Mouse (Mus musculus) retina, postnatal 7 days (tissue): ENCODE data around the gene Fgfr2.

ENCODE experiments used
- DNase-seq: peaks from one replicate; pipeline ENCODE4 v3.0.0-alpha.2; 2012; ENCODE audit warnings: low read depth, low spot score

Fgfr2 gene

DNA sequence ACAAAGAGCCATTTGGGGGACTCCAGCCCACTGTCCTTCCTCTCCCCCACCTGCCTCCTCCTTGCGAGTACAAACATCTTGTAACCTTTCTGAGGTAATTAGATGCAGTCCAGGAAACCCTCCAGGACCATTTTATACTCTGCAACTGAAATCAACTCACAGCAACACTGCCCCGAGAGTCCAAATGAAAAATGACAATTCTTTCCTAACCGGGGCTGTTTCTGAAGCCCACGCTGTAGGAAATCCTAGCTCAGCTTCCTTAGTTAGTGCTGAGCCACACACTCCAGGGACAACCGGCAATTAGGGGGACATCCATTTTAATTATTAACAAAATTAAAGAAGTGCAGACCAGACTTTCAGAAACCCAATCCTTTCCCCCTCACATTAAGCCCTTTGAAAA, 2863.1 kb downstream of the Fgfr2 start:
- no peak for DNase-seq

DNA sequence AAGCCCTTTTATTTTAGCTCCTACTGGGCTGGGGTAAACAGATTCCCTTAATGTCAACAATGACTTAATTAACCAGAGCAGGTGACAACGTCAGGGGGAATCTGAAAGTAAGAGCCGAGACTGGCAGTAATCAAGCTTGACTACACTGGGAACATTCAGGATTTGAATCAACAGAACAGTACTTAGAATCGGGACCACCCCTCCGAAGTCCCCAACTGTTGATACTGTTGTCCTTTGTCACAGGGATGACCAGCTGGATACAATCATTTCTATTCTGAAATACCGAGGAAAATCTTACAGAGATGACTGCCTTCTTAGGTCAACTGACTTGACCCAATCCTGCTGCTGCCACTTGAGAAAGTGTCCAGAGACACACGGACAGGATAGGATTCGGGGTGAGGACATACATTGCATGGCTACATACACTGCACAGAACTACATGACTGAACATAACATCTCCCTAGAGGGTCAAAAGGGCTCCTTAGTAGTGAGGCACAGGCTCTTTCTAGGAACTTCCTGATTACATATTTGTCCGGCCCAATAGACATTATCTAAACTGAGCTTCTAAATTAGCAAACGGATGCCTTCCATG, 2864.3 kb downstream of the Fgfr2 start:
- no peak for DNase-seq

DNA sequence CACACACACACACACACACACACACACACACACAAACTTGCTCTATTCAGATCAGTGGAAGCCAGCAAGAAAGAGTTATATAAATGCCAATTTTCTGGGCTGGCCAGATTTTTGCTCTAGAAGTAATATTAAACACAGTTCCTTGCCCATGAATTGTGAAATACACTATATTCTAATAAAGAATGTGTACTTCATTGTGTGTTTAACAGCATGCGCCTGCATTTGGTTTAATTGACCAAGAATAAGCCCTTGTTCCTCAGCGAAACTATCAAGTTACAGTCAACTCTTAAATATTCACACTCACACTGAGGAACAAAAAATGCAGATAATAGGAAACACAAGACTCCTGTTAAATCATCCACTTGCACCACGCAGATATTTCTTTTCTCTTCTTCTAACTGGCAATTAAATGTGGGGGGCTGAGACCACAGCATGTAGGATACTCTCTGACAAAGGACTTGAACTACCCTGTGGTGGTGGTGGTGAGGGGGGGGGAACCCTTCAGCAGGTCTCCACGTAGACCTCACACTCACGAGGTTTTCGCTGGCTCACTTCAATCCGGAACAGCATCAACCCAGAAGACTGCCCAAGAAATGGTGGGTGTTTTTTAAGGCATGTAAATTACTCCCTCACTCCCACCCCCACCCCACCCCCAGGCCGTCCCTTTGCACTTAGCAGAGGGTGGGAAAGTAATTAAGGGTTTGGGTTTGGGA, 2865.0 kb downstream of the Fgfr2 start:
- no peak for DNase-seq

DNA sequence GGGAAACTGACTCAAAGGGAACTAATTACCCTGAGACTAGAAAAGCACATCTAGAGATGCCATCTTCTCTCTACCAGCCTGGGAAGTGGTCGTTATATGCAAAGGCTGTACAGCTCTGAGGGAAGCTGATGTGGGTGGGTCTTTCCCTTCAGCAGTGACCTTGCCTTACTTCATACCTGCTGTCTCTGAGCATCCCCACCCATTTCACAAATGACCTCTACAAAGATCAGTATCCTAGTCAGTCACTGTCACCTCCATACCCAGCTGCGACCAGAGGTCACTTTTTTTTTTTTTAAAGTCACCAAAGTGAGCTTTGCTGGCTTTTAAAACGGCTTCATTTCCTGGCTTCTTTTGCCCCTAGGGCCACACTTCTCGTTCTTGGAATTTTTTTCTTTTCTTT, 2869.9 kb downstream of the Fgfr2 start:
- DNase-seq: no peak

DNA sequence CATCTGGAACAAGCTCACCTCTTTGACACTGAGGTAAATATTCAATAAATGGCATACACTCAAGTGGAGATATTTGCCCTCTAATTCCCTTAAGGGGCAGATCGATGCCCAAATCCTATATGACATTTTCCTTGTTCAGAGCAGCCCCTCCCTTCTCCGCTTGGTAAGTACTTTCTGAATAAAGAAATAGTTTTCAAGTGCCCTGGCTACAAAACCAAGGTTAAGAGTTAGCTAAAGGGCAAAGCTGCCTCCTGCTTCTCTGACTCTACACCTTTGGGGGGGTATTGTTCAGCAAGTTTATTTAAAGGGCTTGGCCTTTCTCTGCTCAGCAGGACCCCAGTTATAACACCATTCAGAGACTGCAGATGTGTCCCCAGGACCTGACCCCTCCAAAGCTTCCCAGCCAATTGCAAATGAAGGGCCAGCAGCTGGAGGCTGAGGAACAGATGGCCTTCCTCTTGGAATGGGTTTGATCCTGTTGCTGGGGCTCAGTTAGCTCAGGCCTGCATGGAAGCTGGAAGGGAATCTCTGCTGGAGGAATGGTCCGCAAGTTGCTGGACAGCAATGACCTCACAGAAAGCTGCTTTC, 2871.1 kb downstream of the Fgfr2 start:
- no peak for DNase-seq

DNA sequence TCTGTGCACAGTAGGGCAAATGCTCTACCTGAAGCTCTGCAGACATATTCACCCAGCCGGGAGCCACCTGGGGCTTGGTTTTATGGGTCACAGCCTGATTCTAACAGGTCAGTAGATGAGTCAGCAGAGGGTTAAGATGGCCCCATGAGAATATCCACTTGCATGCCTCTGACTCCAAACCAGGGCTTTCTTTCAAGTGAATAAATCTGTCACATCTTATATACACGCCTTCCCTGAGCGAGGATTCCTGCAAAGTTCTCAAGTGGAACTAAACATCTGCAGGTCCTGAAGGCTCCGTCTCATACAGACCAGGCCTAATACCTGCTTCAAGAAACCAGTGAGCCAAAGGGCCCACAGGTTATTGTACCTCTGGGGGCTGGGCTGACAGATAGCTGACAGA, 2872.2 kb downstream of the Fgfr2 start:
- no peak for DNase-seq

DNA sequence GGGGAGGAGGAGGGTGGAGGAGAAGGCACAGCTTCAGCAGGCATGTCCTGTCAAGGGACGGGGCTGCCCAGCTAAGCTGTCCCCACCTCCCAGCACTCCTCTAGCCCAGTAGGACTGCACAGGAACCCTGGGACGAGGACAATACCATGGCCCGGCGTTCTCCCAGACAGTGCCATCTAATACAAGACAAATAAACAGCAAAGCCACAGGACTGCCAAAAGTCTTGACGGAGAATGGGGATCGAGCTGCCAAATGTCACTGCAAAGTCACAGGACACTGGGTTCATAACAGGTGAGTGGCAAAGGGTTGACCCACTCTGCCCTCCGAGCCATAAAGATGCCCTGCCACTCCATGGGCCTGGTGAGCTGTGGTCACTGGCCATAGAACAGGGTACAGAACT, 2874.7 kb downstream of the Fgfr2 start:
- no peak for DNase-seq

DNA sequence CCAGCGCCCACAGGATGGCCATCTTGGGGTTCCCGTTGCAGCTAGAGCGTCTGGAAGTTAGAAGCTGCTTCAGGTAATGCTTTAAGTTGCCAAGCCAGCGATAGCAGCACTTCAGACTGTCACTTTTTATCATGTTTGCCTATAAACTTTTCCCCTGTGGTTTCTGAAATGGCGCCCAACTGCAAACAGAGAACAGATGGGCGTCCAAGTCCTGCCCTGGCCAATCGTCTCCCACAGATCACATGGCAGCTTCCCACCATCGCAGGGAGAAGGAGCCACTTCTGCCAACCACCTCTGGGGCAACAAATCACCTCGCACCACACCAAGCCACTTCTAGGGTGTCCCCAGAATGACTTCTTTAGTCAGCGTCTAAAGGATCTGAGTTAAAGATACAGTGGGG, 2875.3 kb downstream of the Fgfr2 start:
- no peak for DNase-seq

DNA sequence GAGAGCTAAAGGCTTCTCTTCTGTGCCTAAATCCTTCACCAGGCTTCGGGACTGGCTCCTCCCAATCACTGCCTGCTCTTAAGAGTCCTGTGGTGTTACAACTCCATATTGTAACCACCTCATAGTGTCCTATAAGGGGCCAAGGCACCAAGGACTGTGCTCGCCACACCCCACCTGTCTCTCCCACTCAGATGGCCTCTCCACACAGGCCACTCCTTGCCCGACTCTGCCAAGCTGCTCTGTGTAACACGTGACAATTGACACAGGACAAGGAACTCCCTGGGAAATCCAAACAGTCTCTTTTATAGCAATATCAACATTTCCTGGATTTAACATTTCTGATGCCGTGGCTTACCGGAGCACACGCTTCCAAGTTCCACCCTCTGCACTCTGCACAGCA, 2876.7 kb downstream of the Fgfr2 start:
- no peak for DNase-seq

DNA sequence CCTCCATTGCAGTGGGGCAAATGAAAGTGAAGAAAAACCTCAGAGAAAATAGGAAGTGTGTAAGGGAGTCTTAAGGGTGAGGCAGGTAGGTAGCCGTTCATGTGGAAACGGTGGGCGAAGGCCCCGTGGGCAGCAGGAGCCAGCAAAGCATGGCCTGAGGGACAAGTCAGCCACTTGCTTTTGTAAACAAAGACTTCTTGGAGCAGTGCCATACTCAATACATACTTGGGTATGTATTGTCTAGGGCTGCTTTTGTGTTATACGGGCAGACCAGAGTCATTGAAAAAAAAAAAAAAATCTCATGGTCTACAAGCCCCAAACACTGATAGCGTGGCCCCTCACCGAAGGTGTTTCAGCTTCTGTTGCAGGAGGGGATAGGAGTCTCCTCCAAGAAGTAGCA, 2878.6 kb downstream of the Fgfr2 start:
- no peak for DNase-seq

DNA sequence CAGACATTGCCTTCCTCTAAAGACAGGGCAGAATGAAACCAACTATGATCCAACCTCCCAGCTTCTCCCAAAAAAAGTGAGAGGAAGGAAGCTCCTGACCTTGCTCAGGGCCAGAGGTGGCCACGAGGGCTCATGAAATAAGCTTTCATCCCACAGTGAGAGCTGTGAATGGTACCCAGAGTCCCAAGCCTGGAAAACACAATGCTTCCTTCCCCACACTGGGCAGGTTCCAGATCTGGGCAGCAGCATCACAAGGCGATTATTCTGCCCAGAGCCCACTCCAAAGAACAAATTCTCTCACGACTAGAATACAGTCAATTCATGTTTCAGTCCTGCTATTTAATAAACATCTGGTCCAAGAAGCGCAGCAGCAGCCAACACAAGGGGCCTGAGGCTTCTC, 2879.3 kb downstream of the Fgfr2 start:
- no peak for DNase-seq

DNA sequence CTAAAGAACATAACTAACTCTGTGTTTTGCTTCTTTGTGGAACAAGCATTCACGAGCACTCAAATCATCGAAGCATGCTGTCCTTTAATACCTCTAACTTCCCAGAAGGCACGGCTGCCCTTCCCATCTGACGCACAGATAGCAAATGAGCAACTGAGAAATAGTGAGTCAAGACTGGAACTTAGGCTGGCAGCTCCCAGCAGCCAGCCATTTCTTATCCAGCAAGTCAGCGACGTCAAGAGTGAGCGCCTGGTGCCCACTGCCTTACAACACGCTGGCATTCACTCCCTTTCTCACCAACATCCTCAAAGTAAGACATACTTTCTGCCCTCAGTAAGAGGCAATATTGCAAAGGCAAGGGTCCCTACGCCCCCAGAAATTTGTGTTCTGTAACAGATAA, 2883.0 kb downstream of the Fgfr2 start:
- DNase-seq: no peak

DNA sequence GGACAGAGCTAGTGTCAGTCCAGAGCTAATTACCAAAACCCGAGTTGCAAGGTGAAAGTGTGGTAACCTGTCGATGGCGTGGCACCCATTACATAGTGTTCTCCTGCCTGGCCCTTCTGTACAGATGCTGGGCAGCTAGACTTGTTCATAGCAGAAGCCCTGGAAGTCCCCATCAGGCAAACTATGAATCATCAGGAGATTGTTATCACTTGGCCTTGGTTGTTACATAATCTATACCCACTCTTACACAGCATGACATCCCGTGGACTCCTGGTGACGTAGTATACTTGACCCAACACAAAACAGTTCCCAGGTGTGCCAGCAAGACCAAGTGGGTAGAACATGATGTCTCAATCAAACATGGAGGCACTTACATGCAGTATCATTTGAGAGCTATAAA, 2885.9 kb downstream of the Fgfr2 start:
- DNase-seq: no peak

DNA sequence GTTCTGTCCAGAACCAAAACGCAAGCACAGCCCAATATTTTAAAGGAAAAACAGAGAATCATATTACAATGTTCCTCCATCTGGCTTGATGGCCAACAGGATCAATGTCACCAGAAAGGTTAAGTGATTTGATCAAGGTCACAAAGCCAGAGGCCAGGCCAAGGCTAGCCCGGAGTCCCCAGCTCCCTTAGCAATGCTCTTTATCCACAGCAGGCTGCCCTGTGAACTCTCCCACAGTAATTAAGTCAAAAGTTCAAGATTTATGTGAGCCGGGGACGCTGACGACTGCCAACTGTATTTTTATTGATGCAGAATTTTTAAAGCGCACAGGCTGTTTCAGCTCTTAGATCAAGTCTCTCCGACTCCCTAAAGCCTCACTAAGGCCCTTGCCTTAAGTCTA, 2889.4 kb downstream of the Fgfr2 start:
- DNase-seq: no peak

DNA sequence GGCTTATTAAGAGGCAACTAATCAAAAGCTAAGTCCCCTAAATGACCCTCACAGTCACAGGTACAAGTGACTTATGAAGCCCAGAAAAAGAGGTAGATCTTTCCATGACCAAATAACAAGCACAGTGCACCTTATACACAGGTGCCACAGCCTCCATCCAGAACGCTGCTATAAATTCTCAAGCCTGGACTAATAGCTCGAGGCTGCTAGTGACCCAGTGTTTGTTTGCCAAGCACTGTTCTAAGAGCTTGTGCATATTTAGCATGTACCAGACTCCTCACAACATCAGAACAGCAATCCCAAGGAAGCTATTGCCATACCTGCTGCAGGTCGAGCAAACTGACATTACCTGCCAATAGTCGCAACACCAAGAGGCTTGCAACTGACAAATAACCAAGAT, 2893.1 kb downstream of the Fgfr2 start:
- DNase-seq: no peak

DNA sequence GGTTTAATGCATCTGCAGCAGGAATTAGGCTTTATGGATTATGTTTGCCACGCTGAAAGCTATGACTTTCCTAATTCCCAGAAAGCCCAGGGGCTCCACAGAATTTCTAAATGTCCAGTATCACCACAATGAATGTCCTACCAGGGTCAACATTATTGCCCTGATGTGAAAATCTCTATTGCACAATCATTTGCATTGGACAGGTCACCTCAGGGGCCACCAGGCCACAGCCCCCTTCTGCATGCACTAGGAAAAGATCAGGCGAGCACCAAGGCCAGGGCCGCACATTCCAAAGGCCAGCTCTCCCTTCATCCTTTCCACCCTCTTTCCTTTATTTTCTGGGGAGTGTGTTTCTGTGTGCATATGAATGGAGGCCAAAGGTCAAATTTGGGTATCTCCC, 2897.9 kb downstream of the Fgfr2 start:
- DNase-seq: no peak

DNA sequence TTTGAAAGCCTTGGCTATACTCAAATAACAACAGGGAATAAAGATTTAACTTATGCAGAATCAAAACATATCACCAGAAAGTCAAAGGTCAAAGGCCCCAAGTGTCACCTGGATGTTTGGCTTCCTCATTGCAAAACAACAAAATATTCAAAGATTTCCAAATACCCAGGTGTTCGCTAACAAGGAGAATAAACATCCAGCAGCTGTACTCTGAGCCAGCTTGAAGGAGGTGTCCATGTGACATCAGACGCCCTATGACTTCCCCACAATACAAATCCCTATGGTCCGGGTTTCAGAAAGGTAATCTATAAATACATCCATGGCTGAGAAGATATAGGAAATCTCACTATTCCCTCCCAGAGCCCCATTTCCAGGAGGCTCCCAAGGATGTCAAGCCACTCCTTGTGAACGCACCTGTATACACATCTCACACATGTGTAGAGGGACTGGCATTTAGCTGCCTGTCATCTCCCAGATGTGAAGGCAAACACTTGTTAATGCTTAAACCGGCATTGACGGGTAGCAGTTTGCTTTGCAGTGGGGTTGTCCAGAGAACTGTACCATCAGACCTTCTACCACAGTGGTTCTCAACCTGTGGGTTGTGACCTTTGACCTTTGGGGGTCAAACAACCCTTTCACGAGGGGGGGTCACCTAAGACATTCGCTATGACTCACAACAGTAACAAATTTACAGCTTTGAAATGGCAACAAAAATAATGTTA, 2900.4 kb downstream of the Fgfr2 start:
- DNase-seq: no peak

DNA sequence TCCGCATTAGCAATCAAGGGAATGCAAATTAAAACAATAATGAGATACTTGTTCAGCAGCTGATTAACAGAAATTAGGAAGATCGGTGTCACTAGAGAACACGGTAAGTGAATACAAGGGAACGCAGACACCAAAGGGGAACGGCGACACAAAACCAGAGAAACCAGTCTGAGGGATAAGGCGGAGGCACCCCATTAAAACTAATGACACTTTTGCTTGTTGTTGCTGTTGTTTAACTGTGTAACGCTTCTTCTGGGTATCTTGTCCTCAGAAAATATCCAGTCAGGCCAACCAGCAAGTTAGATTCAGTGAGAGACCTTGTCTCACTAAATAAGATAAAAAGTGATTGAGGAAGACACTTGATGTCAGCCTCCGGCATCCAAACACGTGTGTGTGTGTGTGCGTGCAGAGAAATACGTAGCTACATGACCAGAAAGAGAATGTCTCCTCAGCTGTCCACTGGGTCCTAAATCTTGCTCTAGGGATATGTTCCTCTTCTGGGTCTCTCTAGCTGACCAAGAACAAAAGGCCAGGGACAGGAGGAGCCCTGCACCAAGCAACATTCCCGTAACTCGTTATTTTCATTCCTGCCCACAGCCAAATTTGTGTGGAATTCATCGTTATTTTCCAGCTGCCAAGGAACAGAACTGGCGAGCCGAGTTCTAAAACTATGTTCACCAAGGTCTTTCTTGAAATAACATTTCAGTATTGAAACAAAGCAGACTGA, 2901.3 kb downstream of the Fgfr2 start:
- DNase-seq: no peak

DNA sequence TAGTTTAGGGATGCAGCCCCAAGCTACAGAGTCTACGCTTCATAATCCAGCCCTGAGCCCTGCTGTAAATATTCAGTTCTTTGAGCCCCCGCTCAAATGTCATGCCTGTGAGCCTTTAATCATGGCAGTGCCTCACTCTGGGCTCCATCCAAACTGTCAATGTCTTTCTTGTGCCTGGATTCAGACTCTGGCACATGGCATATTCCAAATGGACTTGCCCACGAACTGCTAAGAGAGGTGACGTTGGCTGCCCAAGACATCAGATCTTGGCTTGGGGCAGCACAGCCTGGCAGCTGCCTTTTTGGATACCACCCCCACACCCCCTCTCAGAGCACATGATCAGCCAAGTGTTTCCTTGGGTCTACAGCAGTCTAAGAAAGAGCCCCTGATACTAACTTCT, 2902.5 kb downstream of the Fgfr2 start:
- DNase-seq: no peak

DNA sequence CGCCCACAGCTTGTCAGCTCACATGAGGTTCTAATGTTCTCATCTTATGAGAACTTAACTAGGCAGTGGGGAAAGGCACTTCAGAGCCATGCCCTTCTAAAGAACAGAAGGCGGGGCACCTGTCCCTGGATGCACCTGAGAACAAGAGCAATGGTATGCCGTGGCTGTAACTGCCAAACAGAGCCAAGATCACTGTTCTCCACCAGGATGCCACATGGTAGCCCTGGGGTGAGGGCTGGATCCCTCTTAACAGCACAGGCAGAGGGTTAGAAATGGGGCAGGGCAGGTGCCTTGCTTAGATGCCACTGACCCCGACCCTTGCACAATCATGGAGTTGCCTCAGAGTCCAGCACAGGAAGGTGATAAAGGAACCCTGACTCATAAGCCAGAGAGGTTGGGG, 2903.3 kb downstream of the Fgfr2 start:
- no peak for DNase-seq

DNA sequence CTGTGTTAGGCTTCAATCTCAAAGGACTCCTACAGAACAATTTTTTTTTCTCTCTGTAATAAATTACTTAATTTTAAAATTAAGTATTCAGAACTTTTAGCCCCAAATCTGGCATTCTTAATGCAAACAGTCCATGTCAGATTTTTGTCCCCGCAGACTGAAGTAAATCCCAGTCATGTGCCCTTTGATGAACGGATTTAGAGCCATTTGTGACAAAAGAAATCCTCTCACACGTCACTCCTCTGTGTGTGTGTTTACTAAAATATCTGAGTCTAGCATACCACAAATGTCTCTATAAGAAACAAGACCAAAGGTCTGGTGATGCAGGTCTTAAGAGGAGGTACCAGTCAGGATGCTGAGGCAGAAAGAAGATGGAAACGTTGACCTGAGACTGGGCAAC, 2906.9 kb downstream of the Fgfr2 start:
- no peak for DNase-seq
